Mouse (Mus musculus) small intestine, adult 2 months (tissue): ENCODE data around the gene Fbln2.

Experiments used
- CTCF ChIP-seq: fragments of 200-500 bp; IDR thresholded peaks from 2 replicates; pipeline ENCODE4 v1.5.1; 2012; ENCODE audit warnings: low read depth, mild to moderate bottlenecking, control low read depth, inconsistent platforms, low read length, moderate library complexity, mixed read lengths; ENCODE audit not compliant: insufficient replicate concordance, insufficient read length; ENCODE audit errors: extremely low read depth
- POLR2A ChIP-seq: fragments of 200-500 bp; IDR thresholded peaks from 2 replicates; pipeline ENCODE4 v1.6.1; 2012; ENCODE audit warnings: low read depth, mild to moderate bottlenecking, control low read depth, inconsistent platforms, low read length, moderate library complexity

- TF ChIP-seq POLR2A (no peak), CTCF (no peak)
Observed at GRCm38 (mm10) chr6:91185502-91185901, 26.8 kb upstream of the Fbln2 start.
